Comparison of ENCODE assay signal across 28 mouse cellular contexts in the genomic region with DNA sequence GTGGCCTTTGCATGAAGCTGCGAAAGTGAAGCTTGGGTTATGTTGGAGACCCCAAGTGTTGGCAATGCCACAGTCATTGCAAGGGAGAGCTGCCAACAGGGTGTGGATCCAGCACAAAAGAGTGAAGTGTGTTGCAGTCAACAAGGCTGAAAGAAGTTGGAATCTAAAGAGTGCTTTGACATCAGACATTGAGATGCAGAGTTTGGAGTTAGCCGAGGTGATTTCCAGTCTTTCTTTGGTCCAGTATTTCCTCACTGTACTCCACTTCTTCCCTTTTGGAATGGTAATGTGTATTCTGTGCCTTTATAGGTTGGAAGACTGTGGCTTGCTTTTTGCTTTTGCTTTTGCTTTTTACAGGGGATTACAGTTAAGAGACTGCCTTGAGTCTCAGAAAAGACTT. TPM values are rescaled to one million over a fixed set of nuclear protein-coding genes. Genes with fewer than 3 reads are reported as not detected.
DNase-seq lines count a peak whose midpoint lies in the region; ATAC-seq and TF ChIP-seq lines count a peak whose summit lies in the region.
"Had no signal": no experiment of that assay in that cellular context is flagged by ENCODE, and none has a peak within 500 bp of the region (broad histone marks: within the 10 kb centered on the region; RNA-seq: fewer than 3 reads in every experiment).

No protein-coding gene starts in this region.

- ATAC-seq in kidney, embryonic 14.5 days (ENCODE audit: low FRiP score, low TSS enrichment) = no peak
- no peak for ATAC-seq in kidney, embryonic 16.5 days (ENCODE audit: low FRiP score, low TSS enrichment)
- ATAC-seq in monocyte, adult 5-6 weeks (replicated peaks; ENCODE audit: insufficient number of reproducible peaks, low FRiP score, low TSS enrichment, poor library complexity, severe bottlenecking) = no peak
- ATAC-seq: activated CD4-positive, CD25-positive, alpha-beta regulatory T cell, adult 4 months; CD4-positive, CD25-positive, alpha-beta regulatory T cell, adult 4 months; forebrain, embryonic 14.5 days; forebrain, embryonic 16.5 days; Patski had no signal

- no peak overlapping the region for H3K4me3 ChIP-seq in kidney, embryonic 14.5 days (ENCODE audit: low read length)
- no peak overlapping the region for H3K4me3 ChIP-seq in kidney, embryonic 16.5 days (ENCODE audit: low read length)
- no peak overlapping the region for H3K4me3 ChIP-seq in ES-E14 (ENCODE audit: insufficient read depth in 1 of 2, low read depth in 1 of 2, low read length in 2 of 2, poor library complexity in 1 of 2, severe bottlenecking in 1 of 2)
- H3K4me3 ChIP-seq: embryonic facial prominence, embryonic 13.5 days; embryonic facial prominence, embryonic 15.5 days; erythroblast, embryonic 14.5 days; forebrain, embryonic 10.5 days; forebrain, embryonic 12.5 days had no signal

- peak overlapping the region; percentile 82; the same call in 1 of the 2 replicates for H3K27ac ChIP-seq in kidney, embryonic 14.5 days (ENCODE audit: low read depth, low read length)
- H3K27ac ChIP-seq in kidney, embryonic 16.5 days (ENCODE audit: low read length) = peak overlapping the region; percentile 73; the same call in 1 of the 2 replicates
- peak overlapping the region; percentile 63; the same call in 1 of the 2 replicates for H3K27ac ChIP-seq in ES-E14 (ENCODE audit: insufficient read depth, low read depth, low read length, poor library complexity, severe bottlenecking)
- H3K27ac ChIP-seq: embryonic facial prominence, embryonic 13.5 days; embryonic facial prominence, embryonic 15.5 days; forebrain, embryonic 10.5 days; forebrain, embryonic 12.5 days had no signal

- H3K9me3 ChIP-seq in kidney, embryonic 14.5 days (ENCODE audit: control insufficient read depth, low read length) = no peaks in the 10 kb centered on the region
- no peaks in the 10 kb centered on the region for H3K9me3 ChIP-seq in kidney, embryonic 16.5 days (ENCODE audit: low read length)
- H3K9me3 ChIP-seq in ES-E14 (ENCODE audit: control insufficient read depth, insufficient read depth, low read depth, low read length) = no peaks in the 10 kb centered on the region
- H3K9me3 ChIP-seq: embryonic facial prominence, embryonic 13.5 days; embryonic facial prominence, embryonic 15.5 days; forebrain, embryonic 10.5 days; forebrain, embryonic 12.5 days had no signal

- H3K4me2 ChIP-seq in kidney, embryonic 14.5 days (replicated peaks; ENCODE audit: low read depth, low read length) = no peak overlapping the region
- H3K4me2 ChIP-seq in kidney, embryonic 16.5 days (replicated peaks; ENCODE audit: low read depth, low read length) = no peak overlapping the region
- H3K4me2 ChIP-seq: embryonic facial prominence, embryonic 13.5 days; embryonic facial prominence, embryonic 15.5 days; forebrain, embryonic 12.5 days had no signal

- no peaks in the 10 kb centered on the region for H3K4me1 ChIP-seq in kidney, embryonic 14.5 days (ENCODE audit: control insufficient read depth, insufficient read depth, low read length)
- H3K4me1 ChIP-seq in kidney, embryonic 16.5 days (ENCODE audit: insufficient read depth, low read length) = no peaks in the 10 kb centered on the region
- peaks cover 11 to 21% of the 10 kb centered on the region in 2 experiments; a peak in 2 of 4 replicates for H3K4me1 ChIP-seq in ES-E14 (ENCODE audit: control insufficient read depth in 2 of 2, insufficient read depth in 2 of 2, low read length in 2 of 2, poor library complexity in 1 of 2)
- H3K4me1 ChIP-seq: embryonic facial prominence, embryonic 13.5 days; embryonic facial prominence, embryonic 15.5 days; forebrain, embryonic 10.5 days; forebrain, embryonic 12.5 days had no signal

- no peak for DNase-seq in kidney, adult 18-20 months
- DNase-seq in kidney, postnatal 36 days = no peak
- DNase-seq in ES-E14 (ENCODE audit: low read depth, low spot score) (no peak), ZHBTc4 (ENCODE audit: low read depth, low spot score) (peak; percentile 70), MN1 (ENCODE audit: low spot score) (no peak)
- DNase-seq: adrenal gland, adult 8-10 months; adrenal gland, postnatal 14 days; B cell, adult 2 months; cerebellum, adult 11 months; cerebellum, adult 18-20 months; cerebellum, adult 8-10 months; cerebellum, adult 9-11 months; cerebellum, postnatal 14 days; cerebellum, postnatal 36 days; embryo, embryonic 11 days had no signal

- in situ Hi-C loops in ES-E14 (cut with MboI; ENCODE audit: low sequenced_read_pairs in 2 of 2, unreplicated experiment in 2 of 2) = no loop called here

- 89% methylated on average over 2 of the region's 2 CpGs for WGBS in kidney, embryonic 14.5 days
- WGBS in kidney, embryonic 16.5 days = 83% methylated on average over 2 of the region's 2 CpGs

- no peaks in the 10 kb centered on the region for H3K36me3 ChIP-seq in kidney, embryonic 14.5 days (ENCODE audit: control insufficient read depth, insufficient read depth, low read length)
- no peaks in the 10 kb centered on the region for H3K36me3 ChIP-seq in kidney, embryonic 16.5 days (ENCODE audit: insufficient read depth, low read length)
- H3K36me3 ChIP-seq in ES-E14 (ENCODE audit: control insufficient read depth, insufficient read depth, low read length, poor library complexity, severe bottlenecking) = no peaks in the 10 kb centered on the region
- H3K36me3 ChIP-seq: embryonic facial prominence, embryonic 13.5 days; embryonic facial prominence, embryonic 15.5 days; forebrain, embryonic 10.5 days; forebrain, embryonic 12.5 days had no signal

- no peaks in the 10 kb centered on the region for H3K27me3 ChIP-seq in kidney, embryonic 14.5 days (ENCODE audit: control insufficient read depth, insufficient read depth, low read length)
- H3K27me3 ChIP-seq in kidney, embryonic 16.5 days (ENCODE audit: insufficient read depth, low read length) = no peaks in the 10 kb centered on the region
- H3K27me3 ChIP-seq: embryonic facial prominence, embryonic 13.5 days; embryonic facial prominence, embryonic 15.5 days; forebrain, embryonic 12.5 days had no signal

- no peak overlapping the region for H3K9ac ChIP-seq in kidney, embryonic 14.5 days (ENCODE audit: low read depth, low read length)
- H3K9ac ChIP-seq in kidney, embryonic 16.5 days (replicated peaks; ENCODE audit: low read length) = no peak overlapping the region
- H3K9ac ChIP-seq in ES-E14 (ENCODE audit: insufficient read depth, low read depth, low read length, poor library complexity, severe bottlenecking) = no peak overlapping the region
- H3K9ac ChIP-seq: embryonic facial prominence, embryonic 13.5 days; embryonic facial prominence, embryonic 15.5 days; forebrain, embryonic 12.5 days had no signal

TF ChIP-seq in ES-E14, 5 proteins besides CTCF, POLR2A, EP300 and RAD21:
- TF ChIP-seq HCFC1 (IDR thresholded peaks at IDR 0.05; ENCODE audit: borderline replicate concordance, insufficient read depth, low read length) (no peak), MAFK (IDR thresholded peaks at IDR 0.05; ENCODE audit: insufficient read depth, low read depth, low read length) (no peak)

RNA-seq across cellular contexts. Expression of a gene that starts 8.0 kb away (rescaled TPM):
- polyA plus RNA-seq in kidney, embryonic 14.5 days (2014; fragmentation: Nextera tagmentation; extraction: Ambion mirVana) = 99.0 and 137 TPM in 2 replicates
- 107 and 130 TPM in 2 replicates for polyA plus RNA-seq in kidney, embryonic 16.5 days (2015; fragmentation: Nextera tagmentation; extraction: Ambion mirVana)
- 116 and 173 TPM in 2 replicates for total RNA-seq in ES-E14 (2012; rRNA removed)
- 90.4 to 131 TPM (median 125 TPM) in 3 replicates for total RNA-seq in monocyte, adult 5-6 weeks (2017)

RNA-seq across cellular contexts. Expression of a gene that starts 18.1 kb away (rescaled TPM):
- 7.0 and 7.5 TPM in 2 replicates for polyA plus RNA-seq in kidney, embryonic 14.5 days (2014; fragmentation: Nextera tagmentation; extraction: Ambion mirVana)
- 8.8 and 9.3 TPM in 2 replicates for polyA plus RNA-seq in kidney, embryonic 16.5 days (2015; fragmentation: Nextera tagmentation; extraction: Ambion mirVana)
- total RNA-seq in ES-E14 (2012; rRNA removed) = 4.4 and 7.9 TPM in 2 replicates
- total RNA-seq in monocyte, adult 5-6 weeks (2017) = 1.3 to 8.1 TPM (median 5.2 TPM) in 3 replicates

RNA-seq across cellular contexts. Expression of a gene that starts 35.7 kb away (rescaled TPM):
- 28.5 and 38.7 TPM in 2 replicates for polyA plus RNA-seq in kidney, embryonic 14.5 days (2014; fragmentation: Nextera tagmentation; extraction: Ambion mirVana)
- polyA plus RNA-seq in kidney, embryonic 16.5 days (2015; fragmentation: Nextera tagmentation; extraction: Ambion mirVana) = 79.0 and 95.6 TPM in 2 replicates
- total RNA-seq in ES-E14 (2012; rRNA removed) = 122 and 211 TPM in 2 replicates
- total RNA-seq in monocyte, adult 5-6 weeks (2017) = 47.9 to 87.1 TPM (median 60.7 TPM) in 3 replicates
